Mouse (Mus musculus): ENCODE data around the gene Lefty2.

Lefty2 gene

GRCm38 (mm10) chr1:180892808-180893207 lies at the start of gene Lefty2:
Gene Lefty2, plus strand, starts transcription at chr1:180893108.
- DNase-seq, result no peak

- DNase-seq, result peak; percentile 75 to 87
These were observed 44.8 kb upstream of the Lefty2 start for GRCm38 (mm10) chr1:180848114-180848510.

GRCm38 (mm10) chr1:180848511-180849241 lies 44.2 kb upstream of the Lefty2 start:
- DNase-seq, result peak; percentile 39 to 66

GRCm38 (mm10) chr1:180849701-180850301 lies 43.1 kb upstream of the Lefty2 start:
- peak in 1 of 2 experiments; percentile 31 for DNase-seq

GRCm38 (mm10) chr1:180850316-180851270 lies 42.3 kb upstream of the Lefty2 start, which contains the start of gene Sde2:
Gene Sde2, plus strand, starts transcription at chr1:180851127.
- peak; percentile 100 for DNase-seq

GRCm38 (mm10) chr1:180858763-180859162 lies 34.1 kb upstream of the Lefty2 start:
- no peak for DNase-seq

GRCm38 (mm10) chr1:180860030-180860429 lies 32.9 kb upstream of the Lefty2 start:
- DNase-seq, result no peak

- DNase-seq, result peak in 1 of 2 experiments; percentile 29
These were observed 29.3 kb upstream of the Lefty2 start for GRCm38 (mm10) chr1:180863606-180864005.

GRCm38 (mm10) chr1:180866001-180866400 lies 26.9 kb upstream of the Lefty2 start:
- no peak for DNase-seq

- no peak for DNase-seq
These were observed 22.7 kb upstream of the Lefty2 start for GRCm38 (mm10) chr1:180870122-180870650.

GRCm38 (mm10) chr1:180873861-180874484 lies 18.9 kb upstream of the Lefty2 start:
- peak; percentile 68 to 75 for DNase-seq

- no peak for DNase-seq
These were observed 18.3 kb upstream of the Lefty2 start for GRCm38 (mm10) chr1:180874615-180875014.

- DNase-seq, result no peak
These were observed 17.8 kb upstream of the Lefty2 start for GRCm38 (mm10) chr1:180875126-180875525.

- DNase-seq, result no peak
These were observed 15.4 kb upstream of the Lefty2 start for GRCm38 (mm10) chr1:180877466-180877865.

GRCm38 (mm10) chr1:180881768-180882167 lies 11.1 kb upstream of the Lefty2 start:
- no peak for DNase-seq

GRCm38 (mm10) chr1:180883731-180884130 lies 9.2 kb upstream of the Lefty2 start:
- no peak for DNase-seq

GRCm38 (mm10) chr1:180884484-180884883 lies 8.4 kb upstream of the Lefty2 start:
- no peak for DNase-seq

GRCm38 (mm10) chr1:180888556-180889042 lies 4.3 kb upstream of the Lefty2 start:
- peak; percentile 85 to 91 for DNase-seq

- no peak for DNase-seq
These were observed 3.7 kb upstream of the Lefty2 start for GRCm38 (mm10) chr1:180889172-180889571.

GRCm38 (mm10) chr1:180889841-180890240 lies 3.1 kb upstream of the Lefty2 start:
- DNase-seq, result peak; percentile 32 to 53

- peak; percentile 32 to 44 for DNase-seq
These were observed 1.4 kb downstream of the Lefty2 start for GRCm38 (mm10) chr1:180894088-180894987.
